Mouse (Mus musculus) CH12.LX (cell line): ENCODE data around the gene Nsun2.

Experiments
- CTCF ChIP-seq, 2 experiments: IDR thresholded peaks in 1 of 2; conservative IDR thresholded peaks in 1 of 2; 2 replicates each; pipeline ENCODE4 v1.5.1; 2011 to 2012; ENCODE audit warnings: low read depth in 2 of 2, low read length in 2 of 2, improper control_type of control experiment in 1 of 2, inconsistent platforms in 1 of 2, mild to moderate bottlenecking in 1 of 2, moderate library complexity in 1 of 2
- MXI1 ChIP-seq: IDR thresholded peaks from 2 replicates; pipeline ENCODE4 v1.6.1; 2011; ENCODE audit warnings: mild to moderate bottlenecking, low read depth, low read length, improper control_type of control experiment
- MYC ChIP-seq: IDR thresholded peaks from 2 replicates; pipeline ENCODE4 v1.6.1; 2011; ENCODE audit warnings: low read depth, mild to moderate bottlenecking, improper control_type of control experiment, low read length
- NRF1 ChIP-seq: IDR thresholded peaks from 2 replicates; pipeline ENCODE4 v1.6.1; 2014; ENCODE audit warnings: low read depth, mild to moderate bottlenecking, inconsistent platforms, low read length, improper control_type of control experiment, moderate library complexity
- POLR2A ChIP-seq: IDR thresholded peaks from 2 replicates; pipeline ENCODE4 v1.6.1; 2011; ENCODE audit warnings: low read depth, mild to moderate bottlenecking, improper control_type of control experiment, low read length
- ZC3H11A ChIP-seq: IDR thresholded peaks from 2 replicates; pipeline ENCODE4 v1.6.1; 2012; ENCODE audit warnings: low read depth, mild to moderate bottlenecking, inconsistent platforms, low read length, improper control_type of control experiment
- ZKSCAN1 ChIP-seq: IDR thresholded peaks from 2 replicates; pipeline ENCODE4 v1.6.1; 2012; ENCODE audit warnings: low read depth, inconsistent platforms, low read length, improper control_type of control experiment, borderline replicate concordance

GRCm38 (mm10) chr13:69524158-69524530 is 9.4 kb upstream of the Nsun2 start:
- TF ChIP-seq MYC: no peak
- TF ChIP-seq ZC3H11A: no peak
- no peak for TF ChIP-seq POLR2A
- TF ChIP-seq CTCF (conservative IDR thresholded peaks at IDR 0.05 in 1 of 2, IDR thresholded peaks at IDR 0.05 in 1 of 2; ENCODE audit: low read depth in 2 of 2, low read length in 2 of 2): no peak
- no peak for TF ChIP-seq MXI1
- no peak for TF ChIP-seq ZKSCAN1
- no peak for TF ChIP-seq NRF1
